Mouse (Mus musculus): ENCODE data around the gene Gm44973. TPM values are rescaled to one million over a fixed set of nuclear protein-coding genes. Genes with fewer than 3 reads are reported as not detected.

Gm44973 gene
- polyA plus RNA-seq, 1 experiment from 2014 or later, result 1.0 TPM

GRCm38 (mm10) chr7:5020000-5020681, 4.8 kb downstream of the Gm44973 start, which contains the start of the genes Zfp865 and Ccdc106:
Zfp865 (plus strand) TSS chr7:5020376.
Ccdc106 (plus strand) TSS chr7:5020553.
- Histone ChIP-seq H3K4me1 (peaks cover 34% of the 10 kb centered on the region), H3K27me3 (ENCODE audit: poor library complexity, severe bottlenecking) (no peaks in the 10 kb centered on the region), H3K27ac (peak within 1 kb of the TSS; percentile 98), H3K4me3 (peak within 1 kb of the TSS; percentile 94), H3K9me3 (peaks cover 16% of the 10 kb centered on the region; the same call in 1 of the 2 replicates), H3K36me3 (replicated peaks) (peaks cover 52% of the 10 kb centered on the region)
- under 1% methylated on average over 47 of the region's 49 CpGs for WGBS
- DNase-seq (ENCODE audit: extremely low spot score, low spot score), result peak; percentile 99

DNA sequence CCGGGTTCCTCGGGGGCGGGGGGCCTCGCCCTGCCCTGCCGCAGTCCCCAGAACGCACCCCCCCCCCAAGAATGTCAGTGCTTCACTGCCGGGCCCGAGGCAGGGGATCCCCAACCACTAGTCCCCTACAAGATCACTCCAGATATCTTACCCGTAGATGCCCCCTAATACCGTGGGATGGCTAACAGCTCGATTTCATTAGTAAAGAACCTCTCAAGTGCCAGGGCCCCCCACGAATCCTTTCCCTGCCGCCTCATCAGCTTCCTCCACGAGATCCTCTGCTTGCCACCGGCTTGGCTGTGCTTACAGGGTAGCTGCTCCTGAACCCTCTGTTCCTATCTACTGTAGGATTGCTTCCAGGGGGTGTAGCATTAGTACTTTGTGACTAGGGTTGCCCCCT, 5.4 kb downstream of the Gm44973 start:
- under 1% methylated on average over 15 of the region's 15 CpGs for WGBS
- Histone ChIP-seq H3K36me3 (replicated peaks) (peaks cover 57% of the 10 kb centered on the region), H3K4me1 (peaks cover 31% of the 10 kb centered on the region), H3K27me3 (ENCODE audit: poor library complexity, severe bottlenecking) (no peaks in the 10 kb centered on the region), H3K27ac (peak overlapping the region; percentile 98), H3K9me3 (peaks cover 12% of the 10 kb centered on the region; the same call in 1 of the 2 replicates), H3K4me3 (peak overlapping the region; percentile 94)
- DNase-seq (ENCODE audit: extremely low spot score, low spot score), result no peak

GRCm38 (mm10) chr7:5021197-5021596, 5.9 kb downstream of the Gm44973 start:
- 56% methylated on average over 5 of the region's 5 CpGs for WGBS
- H3K4me1 ChIP-seq, result peaks cover 26% of the 10 kb centered on the region
- no peaks in the 10 kb centered on the region for H3K27me3 ChIP-seq (ENCODE audit: poor library complexity, severe bottlenecking)
- DNase-seq (ENCODE audit: extremely low spot score, low spot score), result no peak
- H3K36me3 ChIP-seq (replicated peaks), result peaks cover 62% of the 10 kb centered on the region
- H3K9me3 ChIP-seq, result peaks cover 12% of the 10 kb centered on the region; the same call in 1 of the 2 replicates
- H3K27ac ChIP-seq, result peak overlapping the region; percentile 98
- peak overlapping the region; percentile 94 for H3K4me3 ChIP-seq

GRCm38 (mm10) chr7:5029543-5029942, 14.2 kb downstream of the Gm44973 start:
- no peak for DNase-seq (ENCODE audit: extremely low spot score, low spot score)
- no peak overlapping the region for H3K27ac ChIP-seq
- peak overlapping the region; percentile 20; the same call in 1 of the 2 replicates for H3K4me3 ChIP-seq
- WGBS, result 97% methylated on average over 22 of the region's 22 CpGs
- H3K27me3 ChIP-seq (ENCODE audit: poor library complexity, severe bottlenecking), result no peaks in the 10 kb centered on the region
- peaks cover 98% of the 10 kb centered on the region for H3K36me3 ChIP-seq (replicated peaks)
- H3K4me1 ChIP-seq, result no peaks in the 10 kb centered on the region
- H3K9me3 ChIP-seq, result peaks cover 59% of the 10 kb centered on the region

DNA sequence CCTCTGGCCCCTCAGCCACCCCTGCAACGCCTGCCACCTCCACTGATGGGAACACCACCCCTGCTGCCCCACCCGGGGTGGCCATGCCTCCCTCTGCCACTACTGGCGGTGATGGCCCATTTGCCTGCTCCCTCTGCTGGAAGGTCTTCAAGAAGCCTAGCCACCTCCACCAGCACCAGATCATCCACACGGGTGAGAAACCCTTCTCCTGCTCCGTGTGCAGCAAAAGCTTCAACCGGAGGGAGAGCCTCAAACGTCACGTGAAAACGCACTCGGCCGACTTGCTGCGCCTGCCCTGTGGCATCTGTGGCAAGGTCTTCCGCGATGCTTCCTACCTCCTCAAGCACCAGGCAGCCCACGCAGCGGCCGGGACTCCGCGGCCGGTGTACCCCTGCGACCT, 14.7 kb downstream of the Gm44973 start:
- H3K9me3 ChIP-seq, result peaks cover 63% of the 10 kb centered on the region
- no peaks in the 10 kb centered on the region for H3K27me3 ChIP-seq (ENCODE audit: poor library complexity, severe bottlenecking)
- no peak for DNase-seq (ENCODE audit: extremely low spot score, low spot score)
- H3K4me3 ChIP-seq, result peak overlapping the region; percentile 20
- no peak overlapping the region for H3K27ac ChIP-seq
- no peaks in the 10 kb centered on the region for H3K4me1 ChIP-seq
- 90% methylated on average over 21 of the region's 21 CpGs for WGBS
- peaks cover 98% of the 10 kb centered on the region for H3K36me3 ChIP-seq (replicated peaks)

DNA sequence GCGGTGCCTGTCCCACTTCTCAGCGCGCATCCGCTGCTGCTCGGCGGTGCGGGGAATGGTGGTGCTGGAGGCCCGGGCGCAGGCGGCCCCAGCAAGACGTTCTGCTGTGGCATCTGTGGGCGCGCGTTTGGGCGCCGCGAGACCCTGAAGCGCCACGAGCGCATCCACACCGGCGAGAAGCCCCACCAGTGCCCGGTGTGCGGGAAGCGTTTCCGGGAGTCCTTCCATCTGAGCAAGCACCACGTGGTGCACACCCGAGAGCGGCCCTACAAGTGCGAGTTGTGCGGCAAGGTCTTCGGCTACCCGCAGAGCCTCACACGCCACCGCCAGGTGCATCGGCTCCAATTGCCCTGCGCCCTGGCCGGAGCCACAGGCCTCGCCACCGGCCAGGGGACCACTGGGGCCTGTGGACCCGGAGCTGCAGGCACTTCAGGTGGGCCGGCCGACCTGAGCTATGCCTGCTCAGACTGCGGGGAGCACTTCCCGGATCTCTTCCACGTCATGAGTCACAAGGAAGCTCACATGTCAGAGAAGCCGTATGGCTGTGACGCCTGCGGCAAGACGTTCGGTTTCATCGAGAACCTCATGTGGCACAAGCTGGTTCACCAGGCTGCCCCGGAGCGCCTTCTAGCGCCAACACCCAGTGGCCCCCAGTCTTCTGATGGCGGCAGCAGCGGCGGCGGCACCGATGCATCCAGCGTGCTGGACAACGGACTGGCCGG, 15.4 kb downstream of the Gm44973 start:
- peaks cover 98% of the 10 kb centered on the region for H3K36me3 ChIP-seq (replicated peaks)

DNA sequence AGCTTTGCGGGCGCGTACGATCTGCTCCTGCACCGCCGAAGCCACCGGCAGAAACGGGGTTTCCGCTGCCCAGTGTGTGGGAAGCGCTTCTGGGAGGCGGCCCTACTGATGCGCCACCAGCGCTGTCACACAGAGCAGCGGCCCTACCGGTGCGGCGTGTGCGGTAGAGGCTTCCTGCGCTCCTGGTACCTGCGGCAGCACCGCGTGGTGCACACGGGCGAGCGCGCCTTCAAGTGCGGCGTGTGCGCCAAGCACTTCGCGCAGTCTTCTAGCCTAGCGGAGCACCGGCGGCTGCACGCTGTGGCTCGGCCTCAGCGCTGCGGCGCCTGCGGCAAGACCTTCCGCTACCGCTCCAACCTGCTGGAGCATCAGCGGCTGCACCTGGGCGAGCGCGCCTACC, 16.2 kb downstream of the Gm44973 start:
- H3K4me1 ChIP-seq, result no peaks in the 10 kb centered on the region
- no peak overlapping the region for H3K27ac ChIP-seq
- peak overlapping the region; percentile 20; the same call in 1 of the 2 replicates for H3K4me3 ChIP-seq
- H3K27me3 ChIP-seq (ENCODE audit: poor library complexity, severe bottlenecking), result no peaks in the 10 kb centered on the region
- peaks cover 98% of the 10 kb centered on the region for H3K36me3 ChIP-seq (replicated peaks)
- DNase-seq (ENCODE audit: extremely low spot score, low spot score), result no peak
- WGBS, result 78% methylated on average over 46 of the region's 46 CpGs
- peaks cover 75% of the 10 kb centered on the region for H3K9me3 ChIP-seq

More for the DNA sequence above, 15.4 kb downstream of the Gm44973 start:
- Histone ChIP-seq H3K4me3 (peak overlapping the region; percentile 20; the same call in 1 of the 2 replicates), H3K4me1 (no peaks in the 10 kb centered on the region), H3K9me3 (peaks cover 69% of the 10 kb centered on the region), H3K27me3 (ENCODE audit: poor library complexity, severe bottlenecking) (no peaks in the 10 kb centered on the region), H3K27ac (no peak overlapping the region)
- no peak for DNase-seq (ENCODE audit: extremely low spot score, low spot score)
- WGBS, result 83% methylated on average over 63 of the region's 63 CpGs

GRCm38 (mm10) chr7:5033818-5034217, 18.5 kb downstream of the Gm44973 start, which contains the start of gene 4632433K11Rik:
4632433K11Rik (plus strand) TSS chr7:5034118.
- no peak for DNase-seq (ENCODE audit: extremely low spot score, low spot score)
- peaks cover 77% of the 10 kb centered on the region for H3K36me3 ChIP-seq (replicated peaks)
- H3K27ac ChIP-seq, result no peak within 1 kb of the TSS
- no peak within 1 kb of the TSS for H3K4me3 ChIP-seq
- no peaks in the 10 kb centered on the region for H3K27me3 ChIP-seq (ENCODE audit: poor library complexity, severe bottlenecking)
- 91% methylated on average over 3 of the region's 3 CpGs for WGBS
- H3K9me3 ChIP-seq, result peaks cover 71% of the 10 kb centered on the region
- H3K4me1 ChIP-seq, result peaks cover 14% of the 10 kb centered on the region

- no peak overlapping the region for H3K27ac ChIP-seq
- H3K27me3 ChIP-seq (ENCODE audit: poor library complexity, severe bottlenecking), result no peaks in the 10 kb centered on the region
- 94% methylated on average over 17 of the region's 17 CpGs for WGBS
- peaks cover 53% of the 10 kb centered on the region for H3K9me3 ChIP-seq
- peaks cover 21% of the 10 kb centered on the region for H3K4me1 ChIP-seq
- H3K36me3 ChIP-seq (replicated peaks), result peaks cover 63% of the 10 kb centered on the region
- H3K4me3 ChIP-seq, result no peak overlapping the region
- DNase-seq (ENCODE audit: extremely low spot score, low spot score), result no peak
Measured at GRCm38 (mm10) chr7:5035628-5036027, 20.3 kb downstream of the Gm44973 start.

- Histone ChIP-seq H3K27me3 (ENCODE audit: poor library complexity, severe bottlenecking) (no peaks in the 10 kb centered on the region), H3K9me3 (peaks cover 47% of the 10 kb centered on the region), H3K36me3 (replicated peaks) (peaks cover 61% of the 10 kb centered on the region), H3K4me1 (peaks cover 21% of the 10 kb centered on the region), H3K27ac (no peak overlapping the region), H3K4me3 (no peak overlapping the region)
- DNase-seq (ENCODE audit: extremely low spot score, low spot score), result no peak
- WGBS, result 90% methylated on average over 9 of the region's 9 CpGs
Measured at GRCm38 (mm10) chr7:5036136-5036535, 20.8 kb downstream of the Gm44973 start.

DNA sequence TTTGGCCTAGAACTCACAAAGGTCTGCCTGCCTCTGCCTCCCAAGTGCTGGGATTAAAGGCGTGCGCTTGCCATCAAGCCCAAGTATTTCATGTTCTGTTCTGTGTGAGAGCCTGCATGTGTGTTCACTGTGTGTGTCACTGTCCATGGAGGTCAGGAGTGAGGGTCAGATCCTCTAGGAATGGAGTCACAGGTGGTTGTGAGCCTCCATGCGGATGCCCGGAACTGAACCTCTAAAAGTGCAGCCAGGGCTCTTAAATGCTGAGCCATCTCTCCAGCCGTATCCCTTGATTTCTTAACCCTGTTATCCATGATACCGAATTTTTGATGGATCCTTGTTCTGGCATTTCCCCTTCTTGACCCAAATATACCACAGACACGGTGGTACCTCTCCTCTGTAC, 21.7 kb downstream of the Gm44973 start:
- H3K27ac ChIP-seq, result no peak overlapping the region
- peaks cover 39% of the 10 kb centered on the region for H3K9me3 ChIP-seq
- peak overlapping the region; percentile 76; the same call in 1 of the 2 replicates for H3K4me3 ChIP-seq
- 94% methylated on average over 7 of the region's 7 CpGs for WGBS
- no peaks in the 10 kb centered on the region for H3K27me3 ChIP-seq (ENCODE audit: poor library complexity, severe bottlenecking)
- peaks cover 58% of the 10 kb centered on the region for H3K36me3 ChIP-seq (replicated peaks)
- peaks cover 21% of the 10 kb centered on the region for H3K4me1 ChIP-seq
- DNase-seq (ENCODE audit: extremely low spot score, low spot score), result no peak

- Histone ChIP-seq H3K36me3 (replicated peaks) (peaks cover 53% of the 10 kb centered on the region), H3K9me3 (peaks cover 34% of the 10 kb centered on the region), H3K4me3 (peak overlapping the region; percentile 76), H3K4me1 (peaks cover 21% of the 10 kb centered on the region), H3K27ac (peak overlapping the region; percentile 98; the same call in 1 of the 2 replicates), H3K27me3 (ENCODE audit: poor library complexity, severe bottlenecking) (no peaks in the 10 kb centered on the region)
- 88% methylated on average over 8 of the region's 8 CpGs for WGBS
- no peak for DNase-seq (ENCODE audit: extremely low spot score, low spot score)
Measured at GRCm38 (mm10) chr7:5037467-5037866, 22.2 kb downstream of the Gm44973 start.

Measured in forebrain, embryonic 10.5 days (tissue).